Mouse (Mus musculus): ENCODE measurements around the gene Ctsl. TPM values are rescaled to one million over a fixed set of nuclear protein-coding genes. Genes with fewer than 3 reads are reported as not detected.

The Ctsl gene
- 306 and 318 TPM in 2 replicates for polyA plus RNA-seq (2015; fragmentation: Nextera tagmentation; extraction: Ambion mirVana)

DNA sequence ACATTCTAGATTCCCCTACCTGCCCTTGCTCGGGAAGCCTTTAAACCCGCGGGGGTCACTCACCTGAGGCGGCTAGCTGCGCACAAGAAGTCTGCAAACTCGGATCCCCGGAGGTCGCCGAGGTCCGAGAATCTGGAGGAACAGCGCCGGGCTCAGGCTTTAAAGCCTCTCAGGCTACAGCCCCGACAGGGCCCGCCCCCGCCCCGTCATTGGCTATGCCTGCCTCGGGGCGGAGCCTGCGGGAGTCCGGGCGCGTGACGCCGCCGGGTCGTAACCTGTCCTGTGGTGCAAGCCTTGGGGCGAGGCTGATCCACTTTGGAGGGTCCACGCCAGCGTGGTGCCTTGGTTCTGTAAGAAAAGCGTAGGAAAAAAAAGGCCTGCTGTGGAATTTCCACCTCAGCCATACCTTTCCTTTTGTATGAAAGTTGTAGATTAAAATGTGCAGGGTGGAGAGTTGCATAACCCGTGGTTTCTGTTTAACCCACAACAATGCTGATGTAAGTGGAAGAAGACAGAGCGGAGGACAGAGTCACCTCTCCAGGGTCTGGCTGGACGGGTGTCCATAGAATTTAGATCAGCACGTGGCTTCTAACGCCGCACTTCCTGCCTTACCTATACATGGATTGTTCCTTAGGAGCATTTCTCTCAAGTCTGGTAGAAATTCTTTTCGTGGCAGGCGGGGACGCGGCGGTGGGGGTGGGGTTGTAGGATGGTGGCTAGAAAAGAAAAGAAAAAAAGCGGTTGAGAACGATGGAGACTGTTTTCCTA, at the start of gene Ctsl:
Gene Ctsl, minus strand, starts transcription at position 718 of the 768 bp plus-strand sequence.
- Histone ChIP-seq H3K9me3 (replicated peaks) (no peaks in the 10 kb centered on the region), H3K9ac (peak within 1 kb of the TSS; percentile 83), H3K4me2 (peak within 1 kb of the TSS; percentile 84), H3K4me1 (peaks cover 18% of the 10 kb centered on the region), H3K27me3 (no peaks in the 10 kb centered on the region), H3K36me3 (peaks cover 30% of the 10 kb centered on the region), H3K4me3 (replicated peaks) (peak within 1 kb of the TSS; percentile 88), H3K27ac (peak within 1 kb of the TSS; percentile 80)
- under 1% methylated on average over 43 of the region's 43 CpGs for WGBS
- peak; percentile 100 for ATAC-seq (replicated peaks; ENCODE audit: low FRiP score)

DNA sequence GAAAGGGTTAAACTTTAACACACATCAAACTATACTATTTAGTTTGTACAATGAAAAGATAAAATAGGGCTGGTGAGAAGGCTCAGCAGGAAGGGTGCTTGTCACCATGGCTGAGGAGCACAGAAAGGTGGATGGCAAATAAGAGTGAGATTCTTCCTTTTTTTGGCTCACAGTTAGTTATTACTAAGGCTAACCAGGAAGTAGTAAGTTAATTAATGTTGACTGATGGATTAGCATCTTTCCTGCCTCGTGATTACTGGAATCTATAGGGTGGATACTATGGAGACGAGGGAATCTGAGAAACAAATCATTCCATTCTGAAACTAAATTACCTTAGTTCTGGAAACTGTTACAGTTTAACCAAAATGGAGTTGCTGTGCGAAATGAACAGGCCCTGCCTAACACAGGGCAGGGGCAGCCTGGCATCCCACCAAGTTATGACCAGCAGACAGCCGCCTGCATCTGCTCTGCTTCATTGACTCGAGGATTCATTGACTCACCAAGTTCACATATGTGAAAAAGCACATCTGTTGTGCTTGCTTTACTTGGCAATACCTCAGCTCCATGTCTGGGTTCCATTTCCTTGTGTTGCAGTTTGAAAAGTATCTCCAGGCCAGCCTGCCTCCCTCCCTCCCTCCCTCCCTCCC, 46.4 kb upstream of the Ctsl start:
- no peaks in the 10 kb centered on the region for H3K27me3 ChIP-seq
- peak; percentile 93 for ATAC-seq (replicated peaks; ENCODE audit: low FRiP score)
- peak overlapping the region; percentile 88 for H3K27ac ChIP-seq
- H3K4me1 ChIP-seq = peaks cover 14% of the 10 kb centered on the region
- 17% methylated on average over 5 of the region's 5 CpGs for WGBS
- H3K9ac ChIP-seq = no peak overlapping the region
- H3K4me2 ChIP-seq = no peak overlapping the region
- H3K36me3 ChIP-seq = no peaks in the 10 kb centered on the region
- H3K9me3 ChIP-seq (replicated peaks) = no peaks in the 10 kb centered on the region
- H3K4me3 ChIP-seq (replicated peaks) = no peak overlapping the region

DNA sequence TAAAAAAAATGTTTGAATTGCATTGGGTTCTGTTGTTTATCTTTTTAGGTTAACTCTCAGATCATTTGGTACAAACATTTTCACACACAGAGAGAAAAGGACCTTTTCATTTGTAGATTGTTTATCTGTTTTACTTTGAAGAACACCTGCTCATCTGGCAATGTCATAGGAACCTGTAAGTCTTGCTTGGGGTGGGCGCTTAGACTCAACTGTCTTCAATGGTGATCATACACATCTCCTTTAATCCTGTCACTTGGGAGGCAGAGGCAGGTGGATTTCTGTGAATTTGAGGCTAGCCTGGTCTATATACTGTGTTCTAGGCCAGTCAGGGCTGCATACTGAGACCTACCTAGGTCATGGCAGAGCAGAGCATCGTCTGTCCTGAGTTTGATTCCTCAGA, 45.0 kb upstream of the Ctsl start:
- no peak overlapping the region for H3K4me3 ChIP-seq (replicated peaks)
- WGBS = 92% methylated on average over 2 of the region's 2 CpGs
- ATAC-seq (replicated peaks; ENCODE audit: low FRiP score) = no peak
- H3K27me3 ChIP-seq = no peaks in the 10 kb centered on the region
- no peaks in the 10 kb centered on the region for H3K9me3 ChIP-seq (replicated peaks)
- H3K4me2 ChIP-seq = no peak overlapping the region
- H3K36me3 ChIP-seq = no peaks in the 10 kb centered on the region
- H3K4me1 ChIP-seq = peaks cover 7% of the 10 kb centered on the region; the same call in 1 of the 2 replicates
- H3K27ac ChIP-seq = no peak overlapping the region
- no peak overlapping the region for H3K9ac ChIP-seq

DNA sequence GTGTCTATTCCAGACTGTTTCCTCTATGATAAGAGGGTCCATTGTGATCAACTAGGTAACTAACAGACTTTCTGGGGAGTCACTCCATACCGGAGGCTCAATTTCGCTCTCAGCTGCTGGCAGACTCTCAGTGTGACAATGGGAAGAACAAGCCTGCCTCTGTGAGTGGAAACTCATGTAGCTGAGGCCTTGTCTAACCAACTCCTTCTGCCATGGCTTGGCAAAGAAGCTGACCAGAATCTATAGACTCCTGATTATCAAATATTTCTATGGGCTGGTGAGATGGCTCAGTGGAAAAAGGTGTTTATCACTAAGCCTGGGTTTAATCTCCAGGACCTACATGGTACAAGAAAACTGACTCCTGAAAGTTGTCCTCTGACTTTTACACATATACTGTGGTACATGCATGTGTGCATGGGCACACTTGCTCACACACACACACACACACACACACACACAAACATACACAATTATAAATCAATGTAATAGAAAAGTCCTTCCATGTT, 42.1 kb upstream of the Ctsl start:
- no peak overlapping the region for H3K9ac ChIP-seq
- H3K27me3 ChIP-seq = no peaks in the 10 kb centered on the region
- no peak overlapping the region for H3K4me3 ChIP-seq (replicated peaks)
- peaks cover 5% of the 10 kb centered on the region; the same call in 1 of the 2 replicates for H3K4me1 ChIP-seq
- H3K36me3 ChIP-seq = no peaks in the 10 kb centered on the region
- ATAC-seq (replicated peaks; ENCODE audit: low FRiP score) = no peak
- H3K4me2 ChIP-seq = no peak overlapping the region
- H3K9me3 ChIP-seq (replicated peaks) = no peaks in the 10 kb centered on the region
- no peak overlapping the region for H3K27ac ChIP-seq
- WGBS = 78% methylated on average over 2 of the region's 2 CpGs

DNA sequence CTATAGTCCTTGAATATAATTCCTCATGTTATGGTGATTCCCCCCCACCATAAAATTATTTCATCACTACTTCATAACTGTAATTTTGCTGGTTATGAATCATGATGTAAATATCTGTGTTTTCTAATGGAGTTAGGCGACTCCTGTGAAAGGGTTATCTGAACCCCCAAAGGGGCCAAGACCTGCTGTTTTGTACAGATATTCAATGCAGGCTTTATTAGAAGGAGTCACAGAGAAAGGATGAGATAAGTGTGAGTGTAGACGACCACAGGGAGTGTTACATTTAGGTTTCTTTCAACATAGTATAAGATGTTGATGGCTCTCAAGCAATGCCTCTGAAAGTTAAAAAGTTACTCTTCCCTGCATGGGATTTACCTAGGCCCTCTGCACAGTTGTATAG, 40.6 kb upstream of the Ctsl start:
- WGBS = 80% methylated on average over 2 of the region's 2 CpGs
- H3K9ac ChIP-seq = no peak overlapping the region
- H3K9me3 ChIP-seq (replicated peaks) = no peaks in the 10 kb centered on the region
- no peak for ATAC-seq (replicated peaks; ENCODE audit: low FRiP score)
- H3K4me3 ChIP-seq (replicated peaks) = no peak overlapping the region
- no peaks in the 10 kb centered on the region for H3K27me3 ChIP-seq
- H3K27ac ChIP-seq = no peak overlapping the region
- H3K4me1 ChIP-seq = no peaks in the 10 kb centered on the region
- H3K4me2 ChIP-seq = no peak overlapping the region
- no peaks in the 10 kb centered on the region for H3K36me3 ChIP-seq

DNA sequence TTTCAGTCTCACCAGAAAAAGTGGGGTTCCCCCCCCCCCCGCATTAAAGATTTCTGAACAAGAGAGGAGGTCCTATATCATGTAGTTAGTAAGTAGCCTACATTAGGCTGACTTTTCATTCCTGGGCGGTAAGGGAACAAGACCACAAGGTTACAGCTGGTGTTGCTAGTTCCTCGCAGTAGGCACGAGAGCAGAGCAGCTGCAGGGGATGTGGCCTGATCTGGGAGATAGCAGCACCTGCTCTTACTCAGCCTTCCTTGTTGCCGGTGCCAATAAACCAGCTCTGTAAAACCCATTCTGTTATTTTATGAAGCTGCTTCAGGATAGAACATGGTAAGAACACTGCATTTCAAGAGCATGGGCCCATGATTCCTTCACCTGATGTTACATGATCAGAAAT, 39.9 kb upstream of the Ctsl start:
- Histone ChIP-seq H3K9me3 (replicated peaks) (no peaks in the 10 kb centered on the region), H3K4me2 (no peak overlapping the region), H3K36me3 (no peaks in the 10 kb centered on the region), H3K27me3 (no peaks in the 10 kb centered on the region), H3K27ac (no peak overlapping the region), H3K4me1 (no peaks in the 10 kb centered on the region), H3K9ac (no peak overlapping the region), H3K4me3 (replicated peaks) (no peak overlapping the region)
- no peak for ATAC-seq (replicated peaks; ENCODE audit: low FRiP score)
- WGBS = 60% methylated on average over 5 of the region's 5 CpGs

DNA sequence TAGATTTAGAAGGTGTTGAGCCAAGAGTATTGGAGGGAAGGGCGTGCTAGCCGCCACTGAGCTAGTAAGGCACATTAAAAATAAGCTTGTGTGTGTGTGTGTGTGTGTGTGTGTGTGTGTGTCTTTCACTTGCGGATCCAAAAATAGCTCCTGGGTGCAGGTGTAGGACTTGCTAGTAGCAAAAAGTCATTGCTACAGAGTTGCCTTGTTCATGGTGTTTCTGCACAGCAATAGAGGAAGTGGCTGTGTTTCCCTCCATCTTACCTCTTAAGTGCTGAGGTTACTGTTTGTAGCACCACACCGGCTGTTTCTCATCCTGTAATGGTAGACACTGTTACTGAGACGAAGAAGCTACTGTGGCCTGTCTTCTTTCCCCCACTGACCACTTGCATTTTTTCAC, 37.3 kb upstream of the Ctsl start:
- Histone ChIP-seq H3K4me1 (no peaks in the 10 kb centered on the region), H3K9me3 (replicated peaks) (no peaks in the 10 kb centered on the region), H3K36me3 (no peaks in the 10 kb centered on the region), H3K9ac (no peak overlapping the region), H3K4me3 (replicated peaks) (no peak overlapping the region), H3K27ac (no peak overlapping the region), H3K4me2 (no peak overlapping the region), H3K27me3 (no peaks in the 10 kb centered on the region)
- ATAC-seq (replicated peaks; ENCODE audit: low FRiP score) = no peak
- 86% methylated on average over 5 of the region's 5 CpGs for WGBS

DNA sequence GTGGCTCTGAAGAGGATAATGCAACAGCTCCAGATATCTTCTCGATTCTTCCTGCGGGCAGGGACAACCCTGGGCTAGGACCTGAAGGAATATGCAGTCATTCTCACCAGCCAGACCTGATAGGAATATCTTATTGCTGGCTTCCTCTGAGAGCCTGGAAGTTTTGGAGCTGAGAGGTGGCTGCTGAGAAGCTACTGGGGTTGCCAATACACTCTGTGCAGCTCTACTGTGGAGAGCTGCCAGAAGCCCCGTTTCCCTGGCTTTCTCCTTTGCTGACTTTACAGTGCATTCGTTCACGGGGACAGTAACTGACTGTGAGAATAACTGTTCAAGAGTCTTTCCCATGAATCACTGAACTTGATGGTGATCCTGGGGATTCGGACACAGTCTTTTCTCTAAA, 34.9 kb upstream of the Ctsl start:
- no peak overlapping the region for H3K4me2 ChIP-seq
- H3K36me3 ChIP-seq = no peaks in the 10 kb centered on the region
- H3K4me3 ChIP-seq (replicated peaks) = no peak overlapping the region
- 76% methylated on average over 6 of the region's 6 CpGs for WGBS
- peaks cover 15% of the 10 kb centered on the region for H3K4me1 ChIP-seq
- no peak overlapping the region for H3K27ac ChIP-seq
- no peak overlapping the region for H3K9ac ChIP-seq
- H3K27me3 ChIP-seq = no peaks in the 10 kb centered on the region
- no peaks in the 10 kb centered on the region for H3K9me3 ChIP-seq (replicated peaks)
- ATAC-seq (replicated peaks; ENCODE audit: low FRiP score) = no peak

DNA sequence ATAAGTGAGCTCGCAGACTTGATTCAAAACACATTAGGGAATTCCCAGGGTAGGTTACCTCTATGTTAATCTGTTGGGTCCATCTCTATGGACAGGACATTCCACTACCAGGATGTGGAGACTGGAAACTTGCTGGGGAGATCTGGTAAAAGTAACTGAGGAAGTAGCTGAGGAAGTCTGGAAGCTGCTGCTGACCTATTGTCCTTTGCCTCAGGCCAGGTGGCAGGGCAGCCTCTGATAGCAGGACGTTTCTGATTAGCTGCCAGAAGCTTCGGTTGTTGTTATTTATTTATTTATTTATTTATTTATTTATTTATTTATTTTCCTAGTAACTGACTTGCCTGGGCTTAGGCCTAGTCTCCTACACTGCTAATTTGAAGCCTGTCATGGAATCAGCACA, 32.8 kb upstream of the Ctsl start:
- Histone ChIP-seq H3K4me2 (no peak overlapping the region), H3K27me3 (no peaks in the 10 kb centered on the region), H3K27ac (no peak overlapping the region), H3K9ac (no peak overlapping the region), H3K4me1 (peaks cover 17% of the 10 kb centered on the region), H3K4me3 (replicated peaks) (no peak overlapping the region), H3K36me3 (no peaks in the 10 kb centered on the region), H3K9me3 (replicated peaks) (no peaks in the 10 kb centered on the region)
- 66% methylated on average over 3 of the region's 3 CpGs for WGBS
- ATAC-seq (replicated peaks; ENCODE audit: low FRiP score) = no peak

DNA sequence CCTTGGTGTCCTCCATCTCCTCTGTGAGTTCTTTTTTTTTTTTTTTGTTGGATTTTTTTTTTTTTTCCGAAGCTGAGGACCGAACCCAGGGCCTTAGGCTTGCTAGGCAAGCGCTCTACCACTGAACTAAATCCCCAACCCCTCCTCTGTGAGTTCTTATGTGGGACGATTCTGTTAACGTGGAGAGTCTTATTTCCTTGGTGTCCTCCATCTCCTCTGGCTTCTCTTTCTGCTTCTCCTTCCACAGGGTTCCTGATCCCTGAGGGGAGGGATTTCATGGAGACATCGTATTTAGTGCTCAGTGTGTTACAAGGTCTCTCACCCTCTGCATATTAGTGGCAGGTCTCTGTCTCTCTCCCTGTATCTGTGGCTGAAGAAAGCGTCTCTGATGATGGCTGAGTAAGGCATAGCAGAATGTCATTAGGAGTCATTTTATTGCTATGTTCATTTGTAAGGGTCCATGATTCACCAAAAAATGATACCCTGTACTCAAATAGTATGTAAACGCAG, 32.3 kb upstream of the Ctsl start:
- Histone ChIP-seq H3K9me3 (replicated peaks) (no peaks in the 10 kb centered on the region), H3K4me1 (peaks cover 17% of the 10 kb centered on the region), H3K27me3 (no peaks in the 10 kb centered on the region), H3K4me2 (no peak overlapping the region), H3K36me3 (no peaks in the 10 kb centered on the region), H3K27ac (no peak overlapping the region), H3K9ac (no peak overlapping the region), H3K4me3 (replicated peaks) (no peak overlapping the region)
- no peak for ATAC-seq (replicated peaks; ENCODE audit: low FRiP score)
- 87% methylated on average over 8 of the region's 8 CpGs for WGBS

DNA sequence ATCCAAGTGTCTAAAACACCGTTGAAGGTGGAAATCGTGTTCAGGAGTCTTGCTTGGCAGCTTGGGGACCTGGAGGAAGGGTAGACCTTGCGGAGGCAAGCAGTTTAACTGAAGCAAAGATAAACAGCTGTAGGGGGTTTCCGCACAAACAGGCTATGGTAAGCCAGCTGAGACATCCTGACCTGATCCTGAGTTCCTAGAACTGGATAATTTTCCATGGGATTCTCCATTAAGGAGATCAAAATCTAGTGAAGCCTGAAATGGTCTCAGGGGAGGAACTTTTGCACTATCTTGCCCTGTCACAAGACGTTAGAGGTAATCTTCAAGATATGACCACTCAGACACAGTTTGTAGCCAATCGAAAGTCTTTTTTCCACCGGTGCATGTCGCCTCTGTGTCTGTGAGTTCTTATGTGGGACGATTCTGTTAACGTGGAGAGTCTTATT, 31.8 kb upstream of the Ctsl start:
- Histone ChIP-seq H3K9me3 (replicated peaks) (no peaks in the 10 kb centered on the region), H3K4me1 (peaks cover 17% of the 10 kb centered on the region), H3K4me2 (no peak overlapping the region), H3K9ac (no peak overlapping the region), H3K27ac (0 out of 2 replicates have a peak overlapping the region, but pooled peaks have one; percentile 42), H3K27me3 (no peaks in the 10 kb centered on the region), H3K4me3 (replicated peaks) (no peak overlapping the region), H3K36me3 (no peaks in the 10 kb centered on the region)
- no peak for ATAC-seq (replicated peaks; ENCODE audit: low FRiP score)
- 84% methylated on average over 10 of the region's 10 CpGs for WGBS

DNA sequence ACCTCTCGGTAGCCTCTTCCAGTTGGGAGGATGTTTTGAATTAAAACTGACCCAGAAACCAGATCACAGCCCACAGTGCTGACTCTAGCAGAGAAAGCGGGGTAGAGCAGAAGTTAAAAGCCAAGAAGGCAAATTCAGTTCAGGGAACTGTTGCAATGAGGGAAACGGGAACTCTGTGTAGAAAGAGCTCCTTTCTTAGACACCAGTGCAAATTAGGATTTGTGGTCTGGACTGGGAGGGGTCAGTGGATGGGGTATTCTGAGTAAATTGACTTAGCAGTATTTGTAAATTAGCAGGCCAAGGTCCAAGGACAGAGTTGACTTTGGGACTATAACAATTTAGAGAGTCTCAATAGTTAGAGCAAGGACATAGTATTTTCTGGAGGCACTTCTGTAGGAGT, 31.3 kb upstream of the Ctsl start:
- no peak overlapping the region for H3K4me3 ChIP-seq (replicated peaks)
- 0 out of 2 replicates have a peak overlapping the region, but pooled peaks have one; percentile 42 for H3K27ac ChIP-seq
- H3K9ac ChIP-seq = no peak overlapping the region
- 45% methylated on average over 3 of the region's 3 CpGs for WGBS
- H3K4me1 ChIP-seq = peaks cover 19% of the 10 kb centered on the region
- no peaks in the 10 kb centered on the region for H3K27me3 ChIP-seq
- no peak overlapping the region for H3K4me2 ChIP-seq
- no peaks in the 10 kb centered on the region for H3K9me3 ChIP-seq (replicated peaks)
- no peaks in the 10 kb centered on the region for H3K36me3 ChIP-seq
- no peak for ATAC-seq (replicated peaks; ENCODE audit: low FRiP score)

All from kidney, embryonic 15.5 days (tissue).